Mouse (Mus musculus): ENCODE data around the gene Mrps7.

Gene Mrps7

GRCm38 (mm10) chr11:115649706-115650105 lies 46.0 kb downstream of the Mrps7 start:
- no peak for DNase-seq (ENCODE audit: low read depth, low spot score)

GRCm38 (mm10) chr11:115651680-115652079 lies 48.0 kb downstream of the Mrps7 start:
- no peak for DNase-seq (ENCODE audit: low read depth, low spot score)

- no peak for DNase-seq (ENCODE audit: low read depth, low spot score)
Measured at GRCm38 (mm10) chr11:115653194-115653593, 49.5 kb downstream of the Mrps7 start.

- no peak for DNase-seq (ENCODE audit: low read depth, low spot score)
Measured at GRCm38 (mm10) chr11:115654128-115654527, 50.4 kb downstream of the Mrps7 start.
